Mouse (Mus musculus) common myeloid progenitor, adult 5-6 weeks (primary cell): ENCODE measurements around the gene Pgbd5. TPM values are rescaled to one million over a fixed set of nuclear protein-coding genes. Genes with fewer than 3 reads are reported as not detected.

ENCODE experiments used
- total RNA-seq: library from RNA; stranded (forward); fragments of 200-1000, 187-1606 nt; gene quantifications from 2 replicates; pipeline ENCODE4 v1.2.3, GENCODE M21; 2017

The Pgbd5 gene
- total RNA-seq, 1 experiment from 2014 or later: not detected

Other genes with a start within 250 kb of the Pgbd5 start
- 10.1 and 31.0 TPM in 2 replicates for gene Galnt2, start 208.3 kb downstream of the Pgbd5 start, total RNA-seq
- gene Cog2, start 81.1 kb upstream of the Pgbd5 start, total RNA-seq: 14.6 and 24.1 TPM in 2 replicates
- gene Agt, start 130.0 kb upstream of the Pgbd5 start, total RNA-seq: 0.27 TPM in 1 of 2 replicates, not detected in the other
- gene Capn9, start 136.5 kb upstream of the Pgbd5 start, total RNA-seq: not detected in 2 replicates
- gene 2310022B05Rik, start 223.7 kb upstream of the Pgbd5 start, total RNA-seq: 3.3 and 5.4 TPM in 2 replicates